Comparison of ENCODE assay signal across 13 mouse cellular contexts in the genomic region with DNA sequence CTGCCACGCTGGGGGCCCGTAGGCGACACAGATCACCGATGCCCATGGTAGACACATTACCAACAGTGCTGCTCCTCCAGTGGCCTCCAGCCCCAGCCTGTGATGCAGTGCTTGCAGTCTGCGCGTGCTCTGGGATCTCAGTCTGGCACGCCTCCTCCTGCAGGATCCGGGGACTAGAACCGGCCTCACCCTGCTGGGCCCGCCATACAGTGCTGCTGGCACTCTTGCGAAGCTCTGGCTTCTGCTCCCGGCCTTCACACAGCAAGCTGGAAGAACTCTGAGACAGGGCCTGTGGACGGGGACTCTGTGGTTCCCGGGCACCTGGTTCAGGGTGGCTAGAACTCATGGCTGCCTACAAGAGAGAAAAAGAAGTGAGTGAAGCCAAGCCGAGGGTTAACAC. TPM values are rescaled to one million over a fixed set of nuclear protein-coding genes. Genes with fewer than 3 reads are reported as not detected.
"Had no signal": no experiment of that assay in that cellular context is flagged by ENCODE, and none has a peak within 500 bp of the region (broad histone marks: within the 10 kb centered on the region; RNA-seq: fewer than 3 reads in every experiment).

No protein-coding gene starts in this region.

- ATAC-seq: midbrain, embryonic 13.5 days had no signal

- DNase-seq: kidney, postnatal 14 days; layer of hippocampus, adult 9-11 months; layer of hippocampus, postnatal 36 days; lung, adult 18-20 months; right cerebral cortex, postnatal 25 days; thymus, postnatal 14 days had no signal

- H3K27ac ChIP-seq: limb, embryonic 13.5 days; liver, embryonic 14.5 days; midbrain, embryonic 13.5 days; stomach, postnatal 0 days had no signal

- H3K4me3 ChIP-seq: limb, embryonic 13.5 days; midbrain, embryonic 13.5 days had no signal

- H3K27me3 ChIP-seq: midbrain, embryonic 13.5 days had no signal

- H3K9me3 ChIP-seq: limb, embryonic 13.5 days; midbrain, embryonic 13.5 days had no signal

RNA-seq across cellular contexts. Expression of a gene that starts 6.0 kb away (rescaled TPM):
- total RNA-seq: megakaryocyte progenitor cell, adult 5-6 weeks had no signal

RNA-seq across cellular contexts. Expression of a gene that starts 23.9 kb away (rescaled TPM):
- total RNA-seq: megakaryocyte progenitor cell, adult 5-6 weeks had no signal

RNA-seq across cellular contexts. Expression of a gene that starts 43.2 kb away (rescaled TPM):
- total RNA-seq: layer of hippocampus, postnatal 36 days; left cerebral cortex, postnatal 36 days; megakaryocyte progenitor cell, adult 5-6 weeks had no signal
- polyA plus RNA-seq: limb, embryonic 13.5 days; liver, adult 2 months had no signal
